Mouse (Mus musculus) embryonic facial prominence, embryonic 10.5 days (tissue): ENCODE results near the gene Lgals8. TPM values are rescaled to one million over a fixed set of nuclear protein-coding genes. Genes with fewer than 3 reads are reported as not detected.
"Not testable (repeated sequence)": the region's sequence is repeated elsewhere in the genome, so short reads cannot be mapped to it uniquely, and the experiment has no call there.

Experiments used
- DNase-seq: peaks from one replicate; pipeline ENCODE4 v3.0.0-alpha.2; 2017; ENCODE audit warnings: low spot score
- H3K27ac ChIP-seq: fragments of 300-500 bp; sonication (generic); replicated peaks from 2 replicates; pipeline ENCODE4 v1.5.1; 2016; ENCODE audit warnings: mild to moderate bottlenecking
- H3K27me3 ChIP-seq: fragments of 300-500 bp; sonication (generic); replicated peaks from 2 replicates; pipeline ENCODE4 v1.6.1; 2016; ENCODE audit warnings: low read depth, mild to moderate bottlenecking; ENCODE audit not compliant: poor library complexity, severe bottlenecking
- H3K36me3 ChIP-seq: fragments of 300-500 bp; sonication (generic); replicated peaks from 2 replicates; pipeline ENCODE4 v1.6.1; 2016; ENCODE audit warnings: mild to moderate bottlenecking, moderate library complexity
- H3K4me1 ChIP-seq: fragments of 300-500 bp; sonication (generic); 2 replicates; pipeline ENCODE4 v1.6.1; 2016
- H3K4me3 ChIP-seq: fragments of 300-500 bp; sonication (generic); 2 replicates; pipeline ENCODE4 v1.5.1; 2016; ENCODE audit warnings: mild to moderate bottlenecking, moderate library complexity
- H3K9me3 ChIP-seq: fragments of 300-500 bp; sonication (generic); 2 replicates; pipeline ENCODE4 v1.6.1; 2016; ENCODE audit warnings: mild to moderate bottlenecking
- WGBS: fragments of 180-500 bp; shearing (Covaris S2); methylation state at CpG from one replicate; pipeline ENCODE4 v1.1.7; 2016; 5-methylcytosine and 5-hydroxymethylcytosine counted together
- polyA plus RNA-seq: library from polyadenylated mRNA; unstranded; fragments of >200 nt; fragmentation: Nextera tagmentation; extraction: Ambion mirVana; gene quantifications from 2 replicates; pipeline ENCODE4 v1.2.1, GENCODE M21; 2016

Lgals8 gene
- polyA plus RNA-seq, 1 experiment from 2014 or later, result 9.0 TPM

DNA sequence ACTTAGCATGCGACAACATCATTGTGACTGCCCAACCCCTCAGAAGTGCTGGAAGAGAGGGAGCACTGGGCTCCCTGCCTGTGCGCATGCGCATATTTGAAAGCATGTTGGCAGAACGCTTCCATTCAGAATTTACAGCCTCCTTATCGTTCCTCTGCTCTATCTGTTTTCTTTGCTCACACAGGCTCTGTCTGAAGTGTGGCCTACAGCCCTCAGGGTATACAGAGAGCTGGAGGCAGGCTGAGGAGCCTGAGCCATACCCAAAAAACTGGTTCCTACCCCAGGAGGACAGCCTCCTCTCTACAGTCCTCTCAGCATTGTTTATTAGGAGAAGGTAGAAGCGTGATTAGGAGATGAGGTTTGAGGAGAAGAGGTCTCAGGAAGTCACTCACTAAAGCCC is 15.1 kb upstream of the Lgals8 start:
- DNase-seq, result no peak
- Histone ChIP-seq H3K36me3 (no peaks in the 10 kb centered on the region), H3K27me3 (no peaks in the 10 kb centered on the region), H3K4me1 (peaks cover 3% of the 10 kb centered on the region; the same call in 1 of the 2 replicates), H3K27ac (no peak overlapping the region), H3K9me3 (no peaks in the 10 kb centered on the region), H3K4me3 (no peak overlapping the region)
- WGBS, result 81% methylated on average over 6 of the region's 6 CpGs

- no peak overlapping the region for H3K4me3 ChIP-seq
- no peaks in the 10 kb centered on the region for H3K36me3 ChIP-seq
- no peaks in the 10 kb centered on the region for H3K9me3 ChIP-seq
- H3K27me3 ChIP-seq, result no peaks in the 10 kb centered on the region
- WGBS, result 83% methylated on average over 15 of the region's 15 CpGs
- peaks cover 3% of the 10 kb centered on the region; the same call in 1 of the 2 replicates for H3K4me1 ChIP-seq
- DNase-seq, result no peak
- H3K27ac ChIP-seq, result no peak overlapping the region
These were observed 13.6 kb upstream of the Lgals8 start for GRCm38 (mm10) chr13:12478301-12478700.

DNA sequence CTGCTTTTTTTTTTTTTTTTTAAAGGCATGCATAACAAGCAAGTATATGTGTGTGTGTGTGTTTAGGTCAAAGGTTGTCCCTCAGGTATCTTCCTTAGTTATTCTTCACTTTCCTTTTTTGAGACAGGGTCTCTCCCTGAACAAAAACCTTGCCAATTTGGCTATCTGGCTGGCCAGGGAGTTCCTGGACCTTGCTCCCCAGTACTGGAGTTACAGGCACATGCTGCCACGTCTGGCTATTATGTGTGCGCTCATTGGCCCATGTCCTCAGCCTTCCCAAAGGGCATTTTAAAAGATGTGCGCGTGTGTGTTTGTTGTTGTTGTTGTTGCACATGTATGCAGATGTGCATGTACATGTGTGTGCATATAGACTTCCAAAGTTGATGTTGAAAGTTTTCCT is 12.1 kb upstream of the Lgals8 start:
- H3K27me3 ChIP-seq, result 0 out of 2 replicates have a peak, but pooled peaks cover 4% of the 10 kb centered on the region
- H3K9me3 ChIP-seq, result no peaks in the 10 kb centered on the region
- H3K4me1 ChIP-seq, result peaks cover 3% of the 10 kb centered on the region; the same call in 1 of the 2 replicates
- no peaks in the 10 kb centered on the region for H3K36me3 ChIP-seq
- no peak overlapping the region for H3K27ac ChIP-seq
- 91% methylated on average over 4 of the region's 4 CpGs for whole genome bisulfite sequencing
- H3K4me3 ChIP-seq, result no peak overlapping the region
- no peak for DNase-seq

DNA sequence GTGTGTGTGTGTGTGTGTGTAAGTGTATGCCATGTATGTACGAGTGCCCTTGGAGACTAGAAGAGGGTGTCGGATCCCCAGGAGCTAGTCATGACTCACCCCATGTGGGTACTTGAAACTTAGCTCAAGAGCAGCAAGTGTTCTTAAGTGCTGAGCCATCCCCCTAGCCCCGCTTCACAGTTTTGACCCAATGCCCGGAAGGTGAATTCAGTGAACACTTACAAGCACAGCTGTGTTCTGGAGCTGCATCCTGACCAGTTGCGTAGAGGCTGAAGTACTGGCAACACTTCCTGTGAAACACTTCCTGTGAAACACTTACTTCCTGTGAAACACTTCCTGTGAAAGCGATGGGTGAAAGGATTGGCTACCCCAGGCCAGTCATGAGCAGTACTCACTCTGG is 10.5 kb upstream of the Lgals8 start:
- no peak for DNase-seq
- H3K4me3 ChIP-seq, result no peak overlapping the region
- no peaks in the 10 kb centered on the region for H3K36me3 ChIP-seq
- H3K9me3 ChIP-seq, result no peaks in the 10 kb centered on the region
- 0 out of 2 replicates have a peak, but pooled peaks cover 4% of the 10 kb centered on the region for H3K27me3 ChIP-seq
- 89% methylated on average over 6 of the region's 6 CpGs for WGBS
- peaks cover 3% of the 10 kb centered on the region; the same call in 1 of the 2 replicates for H3K4me1 ChIP-seq
- H3K27ac ChIP-seq, result no peak overlapping the region

- Histone ChIP-seq H3K27ac (no peak overlapping the region), H3K27me3 (0 out of 2 replicates have a peak, but pooled peaks cover 4% of the 10 kb centered on the region), H3K4me3 (no peak overlapping the region), H3K36me3 (no peaks in the 10 kb centered on the region), H3K9me3 (no peaks in the 10 kb centered on the region), H3K4me1 (no peaks in the 10 kb centered on the region)
- WGBS, result 41% methylated on average over 8 of the region's 8 CpGs
- peak; percentile 78 for DNase-seq
These were observed 9.1 kb upstream of the Lgals8 start for GRCm38 (mm10) chr13:12473724-12474378.

DNA sequence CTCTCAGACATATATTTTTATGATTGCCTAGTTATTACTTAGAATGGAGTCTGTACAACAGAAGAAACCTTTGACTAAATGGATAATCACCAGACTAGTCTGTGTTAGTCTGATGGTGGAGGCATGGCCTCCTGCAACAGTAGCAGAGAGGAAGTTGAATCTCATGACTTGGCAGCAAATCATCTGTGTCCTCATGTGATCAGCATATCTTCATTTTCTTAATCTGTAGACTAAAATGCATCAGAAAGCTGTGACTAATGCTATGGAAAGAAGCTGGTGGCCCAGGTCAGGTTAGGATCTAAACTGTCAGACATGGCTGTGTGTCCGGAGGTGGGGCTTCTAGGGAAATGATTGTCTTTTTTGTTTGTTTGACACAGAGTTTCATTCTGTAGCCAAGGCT is 3.7 kb upstream of the Lgals8 start:
- H3K27ac ChIP-seq, result no peak overlapping the region
- H3K4me1 ChIP-seq, result no peaks in the 10 kb centered on the region
- no peak for DNase-seq
- WGBS, result 94% methylated on average over 1 of the region's 1 CpGs
- H3K4me3 ChIP-seq, result no peak overlapping the region
- no peaks in the 10 kb centered on the region for H3K36me3 ChIP-seq
- 0 out of 2 replicates have a peak, but pooled peaks cover 4% of the 10 kb centered on the region for H3K27me3 ChIP-seq
- no peaks in the 10 kb centered on the region for H3K9me3 ChIP-seq

GRCm38 (mm10) chr13:12464159-12464558 is 585 bp downstream of the Lgals8 start:
- H3K4me1 ChIP-seq, result peaks cover 13% of the 10 kb centered on the region
- WGBS, result 83% methylated on average over 6 of the region's 6 CpGs
- H3K27me3 ChIP-seq, H3K4me3 ChIP-seq, H3K36me3 ChIP-seq, H3K27ac ChIP-seq, DNase-seq, H3K9me3 ChIP-seq: not testable (repeated sequence)

GRCm38 (mm10) chr13:12462623-12463022 is 2.1 kb downstream of the Lgals8 start:
- Histone ChIP-seq H3K27ac (no peak overlapping the region), H3K36me3 (no peaks in the 10 kb centered on the region), H3K4me3 (no peak overlapping the region), H3K4me1 (peaks cover 13% of the 10 kb centered on the region), H3K27me3 (no peaks in the 10 kb centered on the region), H3K9me3 (no peaks in the 10 kb centered on the region)
- DNase-seq, result no peak
- WGBS, result 81% methylated on average over 4 of the region's 4 CpGs

DNA sequence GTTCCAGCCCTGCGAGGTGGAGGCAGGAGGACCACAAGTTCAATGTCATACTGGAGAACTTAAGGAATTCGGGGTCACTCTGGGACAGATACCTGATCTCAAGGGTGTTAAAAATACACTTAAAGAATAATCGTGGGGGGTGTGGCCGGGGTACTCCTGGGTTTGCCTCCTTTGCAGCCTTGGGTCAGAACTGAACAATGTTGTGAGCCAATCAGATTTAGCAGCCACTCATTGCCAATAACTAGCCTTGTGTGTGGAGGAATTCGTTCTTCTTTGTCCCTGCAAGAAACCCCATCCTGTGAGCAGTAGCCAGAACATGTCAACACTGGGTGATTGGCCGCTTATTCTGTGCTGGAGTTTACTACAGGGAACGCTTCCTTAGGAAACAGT is 3.0 kb downstream of the Lgals8 start:
- H3K9me3 ChIP-seq, result no peaks in the 10 kb centered on the region
- H3K36me3 ChIP-seq, result no peaks in the 10 kb centered on the region
- peak overlapping the region; percentile 82 for H3K4me3 ChIP-seq
- no peak for DNase-seq
- no peaks in the 10 kb centered on the region for H3K27me3 ChIP-seq
- H3K27ac ChIP-seq, result peak overlapping the region; percentile 77
- WGBS, result 2% methylated on average over 7 of the region's 7 CpGs
- peaks cover 13% of the 10 kb centered on the region for H3K4me1 ChIP-seq

GRCm38 (mm10) chr13:12460881-12461729 is 3.6 kb downstream of the Lgals8 start:
- no peaks in the 10 kb centered on the region for H3K27me3 ChIP-seq
- no peaks in the 10 kb centered on the region for H3K36me3 ChIP-seq
- peaks cover 13% of the 10 kb centered on the region for H3K4me1 ChIP-seq
- WGBS, result 1% methylated on average over 59 of the region's 59 CpGs
- peak; percentile 94 for DNase-seq
- no peaks in the 10 kb centered on the region for H3K9me3 ChIP-seq
- peak overlapping the region; percentile 77 for H3K27ac ChIP-seq
- H3K4me3 ChIP-seq, result peak overlapping the region; percentile 82

DNA sequence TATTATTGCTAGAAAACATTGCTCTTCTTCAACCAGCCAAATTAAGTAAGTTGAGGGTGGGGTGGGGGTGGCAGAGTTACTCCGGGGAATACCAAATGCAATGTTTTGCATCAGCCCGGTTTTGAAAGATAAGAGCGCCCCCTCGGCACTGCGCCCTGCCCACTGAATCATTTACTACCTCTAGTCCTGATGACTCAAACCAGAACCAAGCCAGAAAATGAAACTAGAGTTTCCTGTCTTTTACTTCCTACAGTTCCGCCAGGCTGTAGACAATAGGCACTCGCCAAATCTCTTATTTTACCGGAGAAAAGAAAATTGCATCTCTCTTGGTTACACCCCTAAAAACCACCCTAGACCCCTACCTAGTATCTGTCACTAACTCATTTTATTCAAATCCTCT is 4.3 kb downstream of the Lgals8 start:
- Histone ChIP-seq H3K27ac (no peak overlapping the region), H3K27me3 (no peaks in the 10 kb centered on the region), H3K4me3 (peak overlapping the region; percentile 82), H3K4me1 (peaks cover 13% of the 10 kb centered on the region), H3K36me3 (no peaks in the 10 kb centered on the region), H3K9me3 (no peaks in the 10 kb centered on the region)
- 13% methylated on average over 8 of the region's 8 CpGs for WGBS
- peak; percentile 24 for DNase-seq

DNA sequence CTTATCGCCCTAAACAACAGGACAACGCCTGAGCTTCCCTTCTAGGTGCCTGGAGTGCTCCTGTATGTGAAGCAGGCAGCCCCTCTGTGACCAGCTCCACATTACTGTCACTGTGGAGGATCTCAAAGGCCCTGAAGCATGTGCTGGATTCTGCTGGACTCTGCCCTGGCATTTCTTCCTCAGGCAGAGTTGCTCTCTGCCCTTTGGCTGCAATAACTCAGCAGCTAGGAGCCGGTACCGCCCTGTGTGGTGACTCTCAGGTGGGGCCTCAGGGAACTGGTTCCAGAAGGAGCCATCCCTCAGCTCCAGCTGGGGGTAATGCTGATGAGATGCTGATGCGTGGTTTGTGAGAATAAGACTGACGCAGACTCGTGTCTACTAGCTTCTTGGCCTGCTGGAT is 8.0 kb downstream of the Lgals8 start:
- Histone ChIP-seq H3K9me3 (no peaks in the 10 kb centered on the region), H3K27me3 (no peaks in the 10 kb centered on the region), H3K36me3 (no peaks in the 10 kb centered on the region), H3K27ac (no peak overlapping the region), H3K4me3 (no peak overlapping the region), H3K4me1 (peaks cover 8% of the 10 kb centered on the region)
- 77% methylated on average over 7 of the region's 7 CpGs for whole genome bisulfite sequencing
- no peak for DNase-seq
